Mouse (Mus musculus): Measurements from ENCODE around the gene Trmt2a.
"Not testable (repeated sequence)": the region's sequence is repeated elsewhere in the genome, so short reads cannot be mapped to it uniquely, and the experiment has no call there.

Trmt2a gene

DNA sequence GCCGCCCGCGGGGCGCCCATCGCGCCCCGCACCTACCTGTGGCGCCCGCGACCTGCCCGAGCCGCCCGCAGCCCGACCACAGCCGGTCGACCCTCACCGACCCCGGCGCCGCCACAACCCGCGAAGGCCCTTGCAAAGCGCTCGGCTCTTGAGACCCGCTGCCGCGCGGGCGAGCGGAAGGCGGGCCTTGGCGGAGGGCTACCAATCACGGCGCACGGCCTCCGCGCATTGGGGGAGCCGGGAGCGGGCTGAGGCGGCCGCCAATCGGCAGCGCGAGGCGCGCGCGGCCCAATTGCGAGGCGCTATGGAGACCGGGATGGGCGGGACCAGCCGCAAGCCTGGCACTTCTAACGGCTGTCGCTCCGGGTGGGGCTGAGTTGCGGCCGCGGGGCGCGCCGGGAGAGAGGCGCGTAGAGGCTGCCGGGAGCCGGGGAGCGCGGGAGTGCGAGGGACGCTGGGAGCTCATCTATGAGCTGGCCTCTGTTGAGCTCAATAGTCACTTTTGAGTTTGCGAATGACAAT lies 40.6 kb downstream of the Trmt2a start, which contains the start of gene Dgcr8:
Gene Dgcr8 (minus strand): TSS at position 180 of the 522 bp plus-strand sequence.
- peak; percentile 97 for DNase-seq (ENCODE audit: low spot score)

DNA sequence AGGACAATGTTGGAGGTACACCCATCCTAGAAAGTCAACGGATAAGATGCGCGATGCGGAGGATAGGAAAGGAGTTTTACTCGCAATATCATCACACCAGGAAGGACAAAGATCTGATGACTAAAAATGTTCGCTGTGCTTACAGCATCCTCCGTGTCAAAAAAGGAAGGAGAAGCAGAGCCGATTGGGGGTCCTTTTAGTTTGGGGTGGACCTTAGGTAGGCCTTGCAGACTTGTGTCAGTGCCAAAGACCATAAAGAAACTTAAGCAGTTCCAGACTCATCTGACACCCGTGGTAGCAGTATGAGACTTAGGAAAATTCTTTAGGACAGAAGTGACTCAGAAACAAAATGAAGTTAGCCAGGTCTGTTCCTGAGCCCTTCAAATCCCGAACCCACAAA lies 41.1 kb downstream of the Trmt2a start:
- not testable (repeated sequence) for DNase-seq (ENCODE audit: low spot score)
